In genomic region chr2:125400121-125400520, GRCm38 (mm10) we compare ENCODE assay signal across 31 mouse cellular contexts.
"Had no signal": no experiment of that assay in that cellular context is flagged by ENCODE, and none has a peak within 500 bp of the region (broad histone marks: within the 10 kb centered on the region; RNA-seq: fewer than 3 reads in every experiment).

No protein-coding gene starts in this region.

- H3K4me3 ChIP-seq: left cerebral cortex, adult 2 months; limb, embryonic 10.5 days; limb, embryonic 12.5 days; limb, embryonic 13.5 days; limb, embryonic 15.5 days; liver, embryonic 12.5 days; liver, embryonic 13.5 days; liver, embryonic 15.5 days; lung, embryonic 15.5 days; megakaryocyte, embryonic 14.5 days; midbrain, embryonic 12.5 days; midbrain, embryonic 13.5 days; midbrain, embryonic 15.5 days; myocyte; neural tube, embryonic 12.5 days had no signal

- DNase-seq: left cerebral cortex, postnatal 4 days; liver; liver, embryonic 13.5 days; liver, postnatal 0 days; lung, adult 18-20 months; lung, adult 2 months; lung, postnatal 10 days; lung, postnatal 14 days; lung, postnatal 36 days; lung, postnatal 4 days; midbrain, embryonic 14.5 days had no signal

- H3K4me2 ChIP-seq: limb, embryonic 12.5 days; limb, embryonic 13.5 days; limb, embryonic 15.5 days; liver, embryonic 11.5 days; liver, embryonic 12.5 days; liver, embryonic 13.5 days; liver, embryonic 15.5 days; lung, embryonic 14.5 days; lung, embryonic 15.5 days; midbrain, embryonic 12.5 days; midbrain, embryonic 13.5 days; midbrain, embryonic 15.5 days; neural tube, embryonic 12.5 days had no signal

- H3K27me3 ChIP-seq: limb, embryonic 12.5 days; limb, embryonic 13.5 days; limb, embryonic 15.5 days; liver, embryonic 12.5 days; liver, embryonic 13.5 days; liver, embryonic 15.5 days; lung, embryonic 15.5 days; midbrain, embryonic 12.5 days; midbrain, embryonic 13.5 days; midbrain, embryonic 15.5 days; neural tube, embryonic 12.5 days had no signal

- H3K9ac ChIP-seq: limb, embryonic 12.5 days; limb, embryonic 13.5 days; limb, embryonic 15.5 days; liver, embryonic 12.5 days; liver, embryonic 13.5 days; liver, embryonic 14.5 days; liver, embryonic 15.5 days; liver, postnatal 0 days; lung, embryonic 14.5 days; lung, embryonic 15.5 days; midbrain, embryonic 12.5 days; midbrain, embryonic 13.5 days; midbrain, embryonic 15.5 days; neural tube, embryonic 12.5 days had no signal

- H3K9me3 ChIP-seq: limb, embryonic 10.5 days; limb, embryonic 12.5 days; limb, embryonic 13.5 days; limb, embryonic 15.5 days; liver, embryonic 12.5 days; liver, embryonic 13.5 days; liver, embryonic 15.5 days; lung, embryonic 15.5 days; midbrain, embryonic 12.5 days; midbrain, embryonic 13.5 days; midbrain, embryonic 15.5 days; neural tube, embryonic 12.5 days had no signal

- H3K27ac ChIP-seq: left cerebral cortex, adult 2 months; limb, embryonic 10.5 days; limb, embryonic 12.5 days; limb, embryonic 13.5 days; limb, embryonic 15.5 days; liver, embryonic 12.5 days; liver, embryonic 13.5 days; liver, embryonic 14.5 days; liver, embryonic 15.5 days; lung, embryonic 15.5 days; macrophage; midbrain, embryonic 12.5 days; midbrain, embryonic 13.5 days; midbrain, embryonic 15.5 days; neural tube, embryonic 12.5 days had no signal

- H3K36me3 ChIP-seq: limb, embryonic 10.5 days; liver, embryonic 12.5 days; liver, embryonic 13.5 days; liver, embryonic 15.5 days; midbrain, embryonic 13.5 days; midbrain, embryonic 15.5 days; neural tube, embryonic 12.5 days had no signal

- H3K4me1 ChIP-seq: limb, embryonic 10.5 days; limb, embryonic 12.5 days; limb, embryonic 13.5 days; limb, embryonic 15.5 days; liver, embryonic 12.5 days; liver, embryonic 13.5 days; liver, embryonic 15.5 days; midbrain, embryonic 12.5 days; midbrain, embryonic 15.5 days; neural tube, embryonic 12.5 days had no signal

- ATAC-seq: liver, embryonic 12.5 days; liver, postnatal 0 days; lung, postnatal 0 days; midbrain, embryonic 13.5 days; midbrain, embryonic 15.5 days; midbrain, embryonic 16.5 days had no signal
